Mouse (Mus musculus): ENCODE results near the gene Wdr61.

Gene Wdr61
- long read RNA-seq, experiment 1, transcript Wdr61-201 (11 exons, 1,187 nt), result major isoform, 22 of 50 reads
- long read RNA-seq, experiment 1, transcript Wdr61-203 (11 exons, 1,290 nt), result minor isoform, 14 of 50 reads
- long read RNA-seq, experiment 1, partial matches to known transcripts, result 7 of 50 reads
- long read RNA-seq, experiment 1, other reads (novel, unspliced or antisense), result 6 of 50 reads
- long read RNA-seq, experiment 2, transcript Wdr61-203 (11 exons, 1,290 nt), result minor isoform, 15 of 55 reads
- long read RNA-seq, experiment 2, transcript Wdr61-201 (11 exons, 1,187 nt), result major isoform, 21 of 55 reads
- long read RNA-seq, experiment 2, partial matches to known transcripts, result 12 of 55 reads
- long read RNA-seq, experiment 2, other reads (novel, unspliced or antisense), result 6 of 55 reads

DNA sequence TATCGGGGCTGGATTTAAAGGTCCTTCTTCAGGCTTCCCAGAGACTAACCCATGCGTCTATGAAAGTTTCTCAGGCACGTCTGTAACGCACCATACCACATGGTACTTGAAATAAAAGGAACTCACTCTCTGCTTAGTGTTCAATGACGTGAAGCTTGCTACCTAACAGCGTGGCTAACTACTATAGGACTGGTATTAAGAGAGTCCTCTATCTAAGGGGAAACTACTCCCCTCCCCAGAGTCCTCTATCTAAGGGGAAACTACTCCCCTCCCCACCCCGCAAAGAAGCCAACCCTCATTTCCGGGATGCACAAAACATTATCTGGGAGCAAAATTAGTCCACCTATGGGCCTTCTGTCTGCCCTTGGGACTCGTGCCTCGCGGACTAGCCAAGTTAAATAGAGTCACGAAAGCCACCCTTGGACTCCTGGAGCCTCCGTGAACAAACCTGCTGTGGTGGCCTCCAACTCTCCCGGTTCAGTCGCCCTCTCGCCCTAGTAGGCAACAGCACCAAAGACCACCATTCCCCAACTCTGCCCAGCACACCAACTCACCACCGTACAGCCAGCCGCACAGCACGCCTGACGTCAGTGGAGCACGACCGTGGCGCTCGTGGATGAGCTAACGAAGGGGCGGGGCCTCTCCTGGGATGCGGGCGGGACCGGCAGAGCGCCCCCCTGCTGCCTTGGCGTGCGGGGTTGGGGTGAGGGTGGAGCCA, at the start of gene Wdr61:
Gene Wdr61 (minus strand): TSS at position 599 of the 718 bp plus-strand sequence.
- intact Hi-C loops (cut with DNase I), result no loop called here

DNA sequence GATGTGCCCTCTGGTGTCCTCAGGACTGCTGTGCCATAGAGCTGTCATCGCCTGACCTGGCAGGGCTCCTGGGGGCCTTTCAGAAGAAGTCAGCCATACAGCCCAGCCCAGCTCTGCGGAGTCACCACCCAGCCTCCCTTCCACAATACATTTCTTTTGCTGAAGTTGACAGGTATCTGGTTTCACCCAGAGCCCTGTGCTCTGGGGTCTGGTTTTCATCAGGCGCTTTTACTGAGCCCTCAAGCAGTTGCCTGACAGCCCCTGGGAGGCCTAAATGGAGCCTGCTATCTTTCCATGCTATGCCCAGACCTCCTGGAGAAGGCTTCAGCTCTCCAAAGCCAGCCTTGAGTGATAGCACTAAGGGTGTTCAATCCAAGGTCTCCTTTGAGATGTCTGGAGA, 49.7 kb upstream of the Wdr61 start:
- intact Hi-C loops (cut with DNase I), result no loop called here

DNA sequence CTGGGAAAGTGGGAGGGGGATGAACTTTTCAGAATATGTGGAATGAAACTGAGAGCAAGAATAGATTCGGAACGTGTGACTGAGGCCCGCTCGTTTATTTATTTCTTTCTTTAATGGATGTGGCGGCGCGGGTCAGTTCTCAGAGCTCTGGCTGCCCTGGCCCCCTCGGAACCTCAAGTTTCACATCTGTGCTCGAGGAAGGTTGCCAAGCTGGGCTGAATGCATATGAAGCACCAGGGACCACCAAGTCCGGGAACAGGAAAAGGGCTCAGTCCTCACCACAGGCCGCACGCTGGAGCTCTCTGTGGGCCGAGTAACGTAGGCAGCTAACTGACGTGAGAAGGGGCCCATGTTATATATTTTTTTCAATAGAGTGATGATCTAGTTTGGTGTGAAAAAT, 48.2 kb upstream of the Wdr61 start:
- intact Hi-C loops (cut with DNase I), result no loop called here

DNA sequence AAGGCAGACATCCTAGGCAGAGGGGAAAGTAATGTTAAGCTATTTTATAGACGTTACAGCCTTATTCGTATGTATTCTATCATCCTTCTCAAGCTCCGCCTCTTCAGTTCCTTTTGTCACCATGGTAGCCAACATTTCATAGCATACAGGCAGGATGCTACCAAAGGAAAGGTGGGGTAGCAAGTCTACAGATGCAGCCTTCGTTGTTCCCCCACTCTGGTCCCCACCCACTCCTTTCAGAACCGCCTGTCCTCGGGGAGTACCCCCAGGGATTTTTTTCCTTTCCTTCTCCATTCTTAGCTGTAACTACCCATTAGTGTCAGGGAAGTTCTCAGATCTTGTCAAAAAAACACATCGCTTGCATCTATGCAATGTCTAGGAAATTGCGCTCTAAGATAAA, 45.0 kb upstream of the Wdr61 start:
- intact Hi-C loops (cut with DNase I), result no loop called here

DNA sequence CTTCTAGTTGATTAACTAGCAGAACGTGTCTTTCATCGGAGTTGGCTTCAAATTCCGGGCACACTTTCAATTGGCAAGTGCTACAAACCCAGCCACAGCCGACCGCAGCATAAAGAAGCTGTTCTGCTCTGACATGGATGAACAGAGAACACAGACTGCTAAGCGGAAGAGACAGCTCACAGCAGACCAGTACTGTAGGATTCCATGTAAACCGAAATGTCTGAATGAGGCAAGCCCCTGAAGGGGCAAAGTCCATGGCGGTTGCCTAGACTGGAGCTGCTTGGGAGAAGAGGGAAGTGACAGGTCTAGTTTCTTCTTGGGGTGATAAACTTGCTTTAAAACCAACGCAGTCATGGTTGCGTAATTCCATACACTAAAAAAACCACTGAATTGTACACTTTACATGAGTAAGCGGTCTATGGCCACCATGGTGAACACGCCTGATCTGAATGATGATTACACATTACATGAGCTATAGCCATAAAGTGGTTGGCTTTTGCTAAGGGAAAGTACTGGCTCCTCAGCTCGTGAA, 42.2 kb upstream of the Wdr61 start:
- intact Hi-C loops (cut with DNase I), result no loop called here

DNA sequence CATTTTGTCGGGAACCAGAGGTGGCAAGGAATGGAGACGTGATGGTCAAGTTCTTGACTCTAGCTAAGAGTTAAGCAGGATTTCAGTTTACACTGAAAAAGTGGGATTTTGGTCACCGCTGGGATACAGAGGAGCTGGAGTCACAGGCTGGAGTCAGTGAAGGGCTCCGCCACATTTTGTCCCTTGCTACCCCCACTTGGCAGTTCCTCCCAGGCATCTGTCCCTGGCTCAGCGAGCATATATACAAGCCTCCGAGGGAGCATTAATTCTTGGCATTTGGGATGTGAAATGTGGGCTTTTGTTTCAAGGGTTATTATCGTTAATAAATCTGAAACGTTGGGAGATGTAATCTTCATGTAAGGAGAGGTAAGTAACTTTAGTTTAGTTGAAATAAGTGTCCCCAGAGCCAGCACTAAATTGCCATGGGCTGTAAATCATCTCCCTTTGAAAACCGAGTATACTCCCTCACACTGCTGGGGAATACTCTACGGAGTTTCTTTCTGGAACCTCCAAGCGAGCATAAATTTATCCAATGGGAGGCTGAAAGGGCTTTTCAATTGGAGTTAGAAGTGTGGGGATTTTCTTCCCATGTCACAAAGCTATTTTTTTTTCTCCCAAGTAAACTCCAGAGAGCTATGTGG, 35.9 kb upstream of the Wdr61 start:
- intact Hi-C loops (cut with DNase I), result no loop called here

DNA sequence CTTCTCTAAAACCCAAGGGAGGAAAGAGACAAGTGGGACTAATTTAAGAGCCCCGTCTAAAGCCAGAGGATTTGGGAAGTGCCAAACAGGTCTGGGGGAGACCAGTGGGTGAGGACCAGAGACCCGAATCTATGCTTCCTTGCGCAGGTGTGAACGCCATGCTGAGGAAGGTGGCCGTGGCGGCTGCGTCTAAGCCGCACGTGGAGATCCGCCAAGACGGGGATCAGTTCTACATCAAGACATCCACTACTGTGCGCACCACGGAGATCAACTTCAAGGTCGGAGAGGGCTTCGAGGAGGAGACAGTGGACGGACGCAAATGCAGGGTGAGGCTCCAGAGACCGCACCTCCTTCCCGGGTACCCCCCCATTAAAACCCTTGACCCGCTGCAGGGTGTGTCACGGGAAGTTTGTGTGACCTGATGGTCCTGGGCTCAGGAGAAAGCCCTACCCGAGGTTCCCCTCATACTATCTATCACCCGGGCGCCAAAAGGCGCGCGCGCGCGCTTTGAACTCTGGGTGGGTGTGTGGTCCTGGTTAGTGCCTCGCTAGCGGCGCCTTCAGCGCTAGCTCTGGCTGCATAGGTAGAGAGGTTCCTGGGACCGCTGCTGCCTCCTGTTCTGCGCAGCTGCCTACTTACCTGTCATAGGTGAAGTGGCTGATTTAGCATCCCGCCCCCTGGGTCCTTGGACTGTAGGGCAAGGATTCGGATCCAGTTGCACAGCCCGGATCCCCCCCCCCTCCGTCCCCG, 31.2 kb upstream of the Wdr61 start:
- intact Hi-C loops (cut with DNase I), result no loop called here

DNA sequence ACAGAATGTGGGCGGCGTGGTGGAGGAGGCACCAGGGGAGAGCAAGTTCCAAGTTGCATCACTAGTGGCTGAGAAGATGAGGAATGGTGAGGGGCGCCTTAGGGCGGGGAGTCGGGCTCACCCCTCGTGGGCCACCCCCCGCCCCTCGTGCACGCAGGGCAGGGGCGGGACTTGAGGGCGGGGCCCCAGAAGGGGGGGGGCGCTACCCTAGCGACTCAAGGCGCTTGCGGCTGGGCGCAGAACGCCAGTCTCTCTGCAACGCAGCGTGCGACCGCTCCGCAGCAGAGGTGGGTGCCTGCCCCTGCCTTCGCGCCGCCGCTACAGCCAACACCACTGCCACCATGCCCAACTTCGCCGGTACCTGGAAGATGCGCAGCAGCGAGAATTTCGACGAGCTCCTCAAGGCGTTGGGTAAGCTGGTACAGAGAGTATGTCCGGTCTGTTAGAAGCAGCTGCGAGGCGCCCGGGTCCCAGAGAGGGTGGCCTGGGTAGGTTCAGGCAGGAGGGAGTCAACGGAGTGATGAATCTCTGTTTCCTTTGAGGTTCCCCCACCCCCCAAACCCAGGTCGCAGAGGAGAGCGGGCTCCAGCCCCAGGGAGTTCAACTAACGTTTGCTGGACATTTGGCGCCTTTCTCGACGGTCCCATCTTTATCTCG, 30.4 kb upstream of the Wdr61 start, which contains the start of gene Crabp1:
Gene Crabp1 (plus strand): TSS at position 188 of the 657 bp plus-strand sequence.
- intact Hi-C loops (cut with DNase I), result no loop called here

DNA sequence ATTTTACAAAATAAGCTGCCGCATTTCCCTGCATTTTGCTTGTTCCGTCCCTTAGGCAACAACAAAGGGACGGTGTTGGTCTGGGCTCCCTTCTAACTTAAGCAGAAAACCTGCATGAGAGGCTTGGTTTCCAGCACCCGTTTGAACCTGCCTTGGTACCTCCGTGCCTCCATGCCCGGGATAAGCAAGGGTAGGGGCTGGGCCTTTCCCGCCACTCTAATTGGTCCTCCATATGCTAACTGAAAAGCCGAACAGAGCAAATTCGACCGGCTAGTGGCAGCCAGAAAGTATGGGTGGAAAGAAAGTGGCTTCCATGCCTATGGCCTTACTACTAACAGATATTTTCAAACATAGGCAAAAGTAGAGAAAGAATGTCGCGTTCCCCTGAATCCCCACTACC, 29.8 kb upstream of the Wdr61 start:
- intact Hi-C loops (cut with DNase I), result no loop called here

DNA sequence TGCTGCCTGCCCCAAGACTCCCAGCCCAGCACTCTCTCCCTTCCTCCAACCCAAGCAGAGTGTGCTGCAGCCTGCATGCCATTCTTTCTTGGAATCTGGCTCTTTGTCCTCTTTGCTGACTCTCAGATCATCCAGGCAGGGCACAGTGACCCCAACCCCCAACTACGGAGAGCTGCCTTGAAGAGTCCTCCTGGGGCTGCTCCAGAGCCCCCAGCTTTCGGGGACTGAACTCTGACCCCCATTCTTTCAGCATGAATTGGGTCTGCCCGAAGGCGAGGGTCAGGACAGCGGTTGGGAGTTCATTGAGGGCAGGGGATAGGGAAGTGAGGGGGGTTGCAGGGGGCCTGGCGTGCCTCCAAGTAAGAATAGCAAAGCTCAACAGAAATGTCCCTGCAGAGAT, 25.3 kb upstream of the Wdr61 start:
- intact Hi-C loops (cut with DNase I), result no loop called here

DNA sequence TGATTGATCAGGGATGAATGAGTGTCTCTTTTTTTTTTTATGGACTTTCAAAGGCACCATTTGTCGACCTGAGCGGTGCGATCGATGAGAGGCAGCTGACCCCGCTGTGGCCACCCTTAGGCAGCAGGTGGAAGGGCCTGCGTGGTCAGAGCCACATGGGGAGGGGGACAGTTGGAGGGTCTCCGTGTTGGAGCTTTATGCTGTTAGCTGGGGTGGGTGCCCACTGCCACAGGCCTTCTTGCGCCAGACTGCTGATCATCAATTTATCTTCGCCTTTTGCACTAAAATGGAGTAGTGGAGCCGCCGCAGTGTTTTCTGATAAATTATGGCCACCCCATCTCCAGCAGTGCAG, 18.6 kb upstream of the Wdr61 start:
- intact Hi-C loops (cut with DNase I), result no loop called here

DNA sequence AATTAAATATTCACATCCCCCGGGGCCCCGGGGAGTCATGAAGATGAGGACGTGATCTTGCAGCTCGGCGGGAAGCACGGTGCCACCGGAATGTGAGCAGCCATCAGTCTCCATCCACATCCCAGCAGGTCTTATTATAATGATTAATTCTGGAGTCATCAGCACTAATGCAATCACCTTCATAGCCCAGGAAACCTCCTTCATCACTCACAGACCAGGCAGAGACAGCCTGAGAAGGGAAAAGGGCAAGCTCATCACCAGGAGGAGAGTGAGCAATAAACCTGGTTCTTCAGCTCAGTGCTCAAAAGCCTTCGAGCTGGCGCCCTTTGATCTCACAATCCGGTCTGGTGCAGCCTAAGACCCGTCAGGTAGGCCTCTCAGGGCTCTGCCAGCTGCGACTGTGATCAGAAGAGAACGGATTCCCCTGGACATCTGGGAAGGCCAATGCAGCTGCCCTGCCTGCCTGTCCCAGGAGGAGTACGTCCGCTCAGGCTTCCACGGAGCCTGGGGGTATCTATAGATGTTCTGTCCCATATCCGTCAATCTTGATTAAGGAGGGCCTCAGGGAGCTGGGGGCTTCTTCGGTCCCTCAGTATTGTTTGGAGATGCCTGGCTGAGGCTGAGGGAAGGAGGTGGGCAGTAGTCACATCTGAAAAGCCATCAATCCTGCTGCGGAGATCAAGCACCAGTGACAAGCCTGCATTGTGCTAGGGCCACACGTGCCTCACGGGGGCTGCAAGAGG, 18.1 kb upstream of the Wdr61 start:
- intact Hi-C loops (cut with DNase I), result no loop called here

DNA sequence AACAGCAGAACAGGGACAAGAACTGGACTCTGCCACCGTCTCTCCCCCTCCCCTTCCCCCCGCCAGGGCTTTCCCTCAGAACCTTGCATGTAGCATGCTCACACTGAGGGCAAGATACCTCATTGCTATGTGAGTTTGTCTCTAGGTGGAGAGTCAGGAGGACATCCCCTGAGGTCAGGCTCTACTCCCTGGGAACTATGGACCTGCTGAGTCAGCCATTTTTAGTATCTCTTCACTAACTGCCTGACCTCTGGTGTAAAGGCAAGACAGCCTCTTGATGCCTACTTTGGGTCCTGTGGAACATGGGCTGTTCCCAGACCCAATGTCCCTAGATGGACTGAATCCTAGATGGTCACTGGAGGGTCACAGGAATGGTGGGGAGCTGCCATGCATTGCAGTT, 17.4 kb upstream of the Wdr61 start:
- intact Hi-C loops (cut with DNase I), result no loop called here

DNA sequence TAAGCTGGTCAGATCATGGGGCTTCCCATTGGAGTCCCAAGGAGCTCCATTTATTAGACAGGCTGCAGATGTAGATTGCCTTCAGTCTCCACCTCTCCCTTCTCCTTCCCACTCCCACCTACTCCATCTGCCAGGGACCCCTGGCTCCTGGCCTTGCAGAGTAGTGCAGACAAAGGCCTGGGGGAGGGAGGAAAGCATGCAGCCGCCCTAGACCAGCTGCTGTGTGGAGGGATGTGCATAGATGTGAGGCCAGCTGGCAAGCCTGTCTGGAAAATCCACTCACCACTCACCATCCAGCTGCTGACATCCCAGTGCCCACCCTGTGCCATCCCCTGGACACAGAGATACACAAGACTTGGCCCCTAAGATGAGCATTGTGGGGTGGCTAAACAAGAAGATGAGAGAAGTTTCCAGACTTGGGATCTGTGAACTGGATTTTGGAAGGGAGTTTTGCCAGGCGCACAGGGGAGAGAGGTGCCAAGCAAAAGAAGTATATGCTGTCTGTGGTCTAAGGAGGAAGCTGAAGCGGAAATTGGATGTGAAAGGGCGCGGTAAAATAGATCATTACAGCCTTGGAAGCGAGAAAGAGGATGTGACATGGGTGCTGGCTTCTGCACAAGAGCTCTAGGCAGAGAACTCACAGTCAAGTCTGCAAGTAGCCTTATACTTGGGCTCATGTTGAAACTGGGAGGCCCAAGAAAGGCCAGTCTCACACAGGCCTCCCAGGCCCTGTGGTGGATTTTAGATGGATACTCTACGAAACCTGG, 16.1 kb upstream of the Wdr61 start:
- intact Hi-C loops (cut with DNase I), result no loop called here

DNA sequence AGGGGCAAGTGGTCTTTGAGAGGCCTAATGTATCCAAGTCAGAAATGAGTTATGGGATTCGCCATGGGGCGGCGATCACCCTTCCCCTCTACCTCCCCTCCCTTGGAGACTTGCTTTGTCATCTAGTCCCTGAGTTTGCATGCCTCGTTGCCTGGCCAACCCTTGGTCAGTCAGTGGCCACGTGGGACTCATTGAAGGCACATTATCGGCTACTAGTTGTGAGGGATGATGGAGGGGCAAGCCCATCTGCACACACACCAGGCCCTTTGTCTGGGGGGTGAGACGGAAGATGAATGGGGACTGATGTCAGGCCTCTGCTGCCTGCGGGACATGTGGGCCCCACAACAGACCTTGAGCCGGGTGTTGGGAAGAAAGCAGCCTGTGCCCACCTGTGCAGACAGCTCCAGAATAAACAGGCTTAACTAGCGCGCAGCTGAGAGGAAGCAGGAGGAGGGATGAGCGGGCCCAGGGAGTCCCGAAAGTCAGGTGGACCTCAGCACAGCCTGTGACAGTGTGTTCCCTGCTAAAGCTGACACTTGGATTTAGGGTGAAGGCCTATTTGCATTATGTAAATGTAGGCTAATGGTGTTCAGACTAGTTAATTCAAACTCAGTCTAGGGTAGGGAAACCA, 11.5 kb upstream of the Wdr61 start:
- intact Hi-C loops (cut with DNase I), result no loop called here

DNA sequence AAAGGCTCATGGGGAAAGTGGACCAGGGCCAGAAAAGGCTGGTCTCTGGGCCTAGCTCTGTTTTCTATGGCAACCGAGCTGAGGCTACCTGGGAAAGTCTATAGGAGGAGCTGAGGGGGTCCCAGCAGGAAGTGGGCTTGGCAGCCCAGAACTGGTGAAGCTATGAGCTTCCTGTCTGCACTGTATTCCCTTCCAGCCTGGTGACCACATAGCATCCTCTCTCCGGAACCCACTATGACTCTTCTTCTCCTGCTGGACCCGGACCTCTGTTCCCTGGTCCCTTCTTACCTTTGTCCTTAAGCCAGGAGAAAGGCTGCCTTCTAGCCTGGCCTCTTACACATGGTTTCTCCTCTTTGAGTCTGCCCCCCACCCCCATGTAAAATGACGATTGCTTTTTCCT, 9.6 kb upstream of the Wdr61 start:
- intact Hi-C loops (cut with DNase I), result no loop called here

DNA sequence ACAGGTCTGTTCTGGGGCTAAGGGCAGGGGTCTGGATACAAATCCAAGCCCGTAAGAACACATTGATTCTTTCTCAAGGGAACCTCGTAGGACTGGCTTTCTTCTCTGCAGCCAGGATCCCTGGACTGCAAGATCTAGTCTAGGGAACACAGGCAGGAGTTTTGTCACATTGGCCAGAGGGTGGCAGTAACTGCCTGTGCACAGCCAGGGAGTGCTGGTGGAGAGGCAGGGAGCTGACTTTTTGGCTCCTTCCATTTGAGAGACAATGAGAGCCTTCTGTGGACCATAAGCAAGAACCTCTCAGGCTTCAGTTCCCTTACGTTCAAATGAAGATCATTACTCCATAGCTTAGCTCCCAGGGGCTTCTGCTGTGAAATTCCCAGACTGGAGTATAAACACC, 4.1 kb upstream of the Wdr61 start:
- intact Hi-C loops (cut with DNase I), result loop anchor here (2.0 kb wide), 1 partner anchor 82 kb away; no protein-coding TSS in a partner anchor

DNA sequence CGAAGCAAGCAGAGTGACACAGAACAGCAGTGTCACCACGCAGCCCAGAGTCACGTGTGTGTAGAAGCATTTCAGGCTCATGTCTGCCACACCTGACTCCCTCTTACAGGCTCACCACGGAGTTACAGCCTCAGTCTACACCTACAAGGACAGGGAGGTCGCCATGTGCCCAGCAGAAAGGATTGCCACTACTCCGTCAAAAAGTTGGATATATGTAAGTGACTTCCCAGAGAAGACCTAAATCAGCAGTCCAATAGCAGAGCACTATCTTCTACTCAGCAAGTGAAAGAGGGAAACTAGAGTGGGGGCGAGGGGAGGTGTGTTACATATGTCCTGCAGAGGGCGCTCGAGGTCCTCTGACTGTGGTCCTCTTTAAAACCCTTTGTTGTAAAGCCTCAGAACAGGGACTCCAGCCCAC, 2.0 kb upstream of the Wdr61 start:
- intact Hi-C loops (cut with DNase I), result no loop called here

Data from adrenal gland (tissue).